Mouse (Mus musculus): ENCODE measurements around the gene Plagl1.

Plagl1 gene

DNA sequence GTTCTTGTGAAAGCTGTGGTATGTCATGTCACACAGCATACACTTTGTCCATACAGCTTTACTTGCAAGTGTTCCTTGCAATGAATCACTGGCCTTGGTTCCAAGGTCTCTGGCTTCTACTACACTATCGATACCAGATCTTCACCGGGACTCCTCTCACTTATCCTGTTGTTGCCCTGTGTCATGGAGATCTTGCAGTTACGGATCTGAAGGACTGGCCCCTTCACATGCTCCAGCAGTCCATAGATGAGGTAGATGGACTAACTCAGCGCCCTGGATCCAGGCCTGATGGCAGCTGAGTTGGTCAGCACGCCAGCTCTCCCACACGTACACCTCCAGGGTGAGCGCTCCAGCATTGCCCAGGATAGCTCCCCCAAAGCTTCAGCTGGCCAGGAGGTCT is 75.0 kb downstream of the Plagl1 start:
- no peak for DNase-seq (ENCODE audit: low spot score)

DNA sequence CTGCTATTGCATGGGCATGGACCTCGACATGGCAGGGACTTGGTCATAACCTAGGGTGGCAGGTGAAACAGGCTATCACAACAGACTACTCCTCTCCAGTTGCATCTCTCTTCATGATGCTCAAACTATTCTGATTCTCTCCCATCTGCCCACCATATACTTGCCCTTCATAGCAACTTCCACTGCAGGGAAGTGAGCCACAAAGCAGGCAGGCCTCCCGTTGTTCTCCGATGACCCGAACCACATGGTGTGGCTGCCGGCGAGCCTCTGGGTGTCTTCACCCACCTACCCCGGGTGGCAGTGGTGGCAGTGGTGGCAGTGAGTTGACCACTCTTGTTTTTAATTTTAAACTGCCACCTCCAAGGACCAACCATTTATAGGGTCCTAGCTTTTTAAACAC is 75.4 kb downstream of the Plagl1 start:
- no peak for DNase-seq (ENCODE audit: low spot score)

DNA sequence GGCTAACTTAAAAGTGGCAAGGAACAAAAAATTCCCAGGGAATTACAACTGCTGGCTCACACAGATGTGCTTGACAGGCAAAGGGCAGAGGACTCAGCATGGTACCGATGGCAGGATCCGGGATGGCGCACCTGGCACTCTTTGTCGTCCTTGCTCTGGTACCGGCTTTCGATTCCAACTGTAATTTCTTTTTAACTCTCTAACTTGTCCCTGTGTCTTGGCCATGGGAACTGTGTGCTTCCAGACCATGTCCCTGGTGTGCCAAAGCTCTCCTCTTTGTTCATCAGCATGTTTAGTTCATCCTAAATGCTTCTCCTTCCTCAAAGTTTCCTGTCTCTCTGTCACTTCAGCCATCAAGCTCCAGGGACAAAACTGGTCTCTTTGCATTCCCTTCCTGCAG is 77.6 kb downstream of the Plagl1 start:
- no peak for DNase-seq (ENCODE audit: low spot score)

DNA sequence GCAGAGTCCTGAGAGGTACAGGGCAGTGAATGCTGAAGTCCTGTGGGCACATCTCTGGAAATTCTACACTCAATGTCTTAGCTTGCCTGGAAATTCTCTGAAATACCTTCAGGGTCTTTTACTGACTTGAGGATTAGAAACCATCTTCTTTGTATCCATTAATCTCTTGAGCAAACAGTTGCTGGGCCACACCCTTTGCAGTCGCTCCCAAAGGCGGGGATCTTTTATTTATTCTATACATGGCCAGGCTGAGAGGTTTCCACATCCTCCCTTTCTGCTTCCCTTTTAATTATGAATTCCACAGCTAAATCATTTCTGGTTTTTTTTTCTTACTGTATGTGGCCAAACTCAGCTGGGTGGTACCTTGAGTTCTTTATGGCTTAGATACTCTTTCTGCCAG is 80.1 kb downstream of the Plagl1 start:
- DNase-seq (ENCODE audit: low spot score) = no peak

DNA sequence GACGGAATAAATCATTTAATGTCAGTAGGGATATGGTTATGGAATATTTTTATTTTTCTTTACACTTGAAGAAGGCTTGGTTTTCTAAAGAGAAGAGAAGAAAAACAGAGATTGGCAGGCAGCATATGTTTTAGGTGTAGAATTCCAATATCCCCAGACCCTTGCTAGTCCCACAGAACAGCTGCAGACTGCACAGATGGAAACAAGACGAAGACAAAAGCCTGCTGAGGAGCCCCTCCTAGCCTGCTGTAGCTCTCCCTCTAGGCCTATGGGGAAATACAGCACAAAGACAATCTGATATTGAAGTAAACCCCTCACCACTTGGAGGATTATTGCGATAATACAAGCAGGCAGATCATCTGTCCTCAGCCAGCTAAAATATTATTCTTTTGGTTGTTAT is 90.1 kb downstream of the Plagl1 start:
- no peak for DNase-seq (ENCODE audit: low spot score)

DNA sequence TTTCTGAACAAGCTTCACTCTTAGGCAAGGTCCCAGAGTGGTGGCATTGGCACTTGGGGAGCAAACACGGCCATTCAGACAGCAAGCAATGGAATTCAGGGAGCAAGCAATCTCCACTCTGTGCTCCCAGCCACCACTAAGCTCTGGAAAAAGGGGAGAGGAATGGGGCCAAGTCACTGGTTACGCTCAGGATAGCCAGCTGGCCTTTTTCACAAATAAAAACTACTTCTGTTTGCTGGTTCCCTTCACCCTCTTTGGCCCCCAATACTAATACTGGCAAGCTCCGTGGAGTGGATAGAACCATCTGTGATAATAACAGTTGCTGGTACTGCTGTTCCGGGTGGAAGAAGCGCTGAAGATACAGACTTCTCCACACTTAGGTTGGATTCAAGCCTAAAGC is 91.0 kb downstream of the Plagl1 start:
- DNase-seq (ENCODE audit: low spot score) = no peak

DNA sequence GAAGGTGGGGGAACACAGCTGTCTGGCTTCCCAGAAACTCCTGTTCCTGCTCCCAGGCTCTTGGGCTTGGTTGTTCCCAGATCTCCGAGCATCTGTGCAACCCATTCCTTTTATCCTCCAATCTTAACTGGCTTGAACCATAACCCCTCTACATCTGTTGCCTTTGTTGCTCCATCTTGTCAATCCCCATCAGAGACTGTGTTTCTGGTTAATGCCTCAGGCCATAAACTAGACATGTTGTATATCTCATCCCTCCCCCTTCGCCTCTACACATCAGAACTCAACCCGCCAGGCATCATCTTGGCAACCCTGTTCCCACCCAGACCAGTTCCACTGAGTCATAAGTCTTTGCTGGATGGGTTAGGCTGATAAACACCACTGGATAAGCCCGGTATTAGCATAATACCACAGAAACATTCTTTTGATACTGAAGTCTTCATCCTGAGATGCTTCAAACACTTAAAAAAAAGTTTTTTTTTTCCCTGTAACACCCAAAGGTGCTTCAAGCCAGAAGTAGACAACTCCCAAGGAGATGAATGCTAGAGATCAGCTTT is 92.6 kb downstream of the Plagl1 start:
- DNase-seq (ENCODE audit: low spot score) = no peak

DNA sequence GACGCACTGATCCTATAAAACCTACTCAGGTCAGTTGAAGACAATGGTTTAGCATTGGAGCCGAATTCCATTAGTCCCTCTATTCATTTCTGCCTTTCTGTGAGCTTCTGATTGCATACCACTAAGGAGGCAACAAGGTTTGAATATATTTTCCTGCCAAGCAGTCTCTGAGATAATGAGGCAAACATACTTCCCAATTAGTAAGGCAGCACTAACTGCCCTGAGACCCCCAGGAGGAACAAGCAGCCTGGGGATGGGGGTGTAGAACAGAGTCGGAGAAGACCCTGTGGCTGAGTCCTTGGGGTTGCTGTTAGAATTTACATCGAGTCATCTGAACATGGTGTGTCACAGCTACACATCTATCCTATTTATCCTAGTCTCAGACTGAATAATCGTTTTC is 95.1 kb downstream of the Plagl1 start:
- no peak for DNase-seq (ENCODE audit: low spot score)

DNA sequence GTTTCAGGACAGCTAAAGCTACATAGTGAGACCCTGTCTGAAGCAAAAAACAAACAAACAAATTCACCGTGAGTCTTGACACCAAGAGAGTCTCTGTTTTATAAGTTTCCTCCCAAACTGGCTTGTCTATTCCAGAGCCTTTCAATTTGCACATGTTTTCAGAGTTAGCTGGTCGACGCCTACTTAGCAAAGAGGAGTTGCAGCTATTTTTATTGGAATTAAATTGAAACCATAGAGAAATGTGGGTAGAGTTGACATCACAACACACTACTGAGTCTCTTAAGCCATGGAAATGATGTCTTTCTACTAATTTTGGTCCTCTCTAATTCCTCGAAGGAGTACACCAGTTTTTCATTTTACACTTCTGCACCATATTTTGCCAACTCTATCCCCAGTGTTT is 100.6 kb downstream of the Plagl1 start:
- no peak for DNase-seq (ENCODE audit: low spot score)

DNA sequence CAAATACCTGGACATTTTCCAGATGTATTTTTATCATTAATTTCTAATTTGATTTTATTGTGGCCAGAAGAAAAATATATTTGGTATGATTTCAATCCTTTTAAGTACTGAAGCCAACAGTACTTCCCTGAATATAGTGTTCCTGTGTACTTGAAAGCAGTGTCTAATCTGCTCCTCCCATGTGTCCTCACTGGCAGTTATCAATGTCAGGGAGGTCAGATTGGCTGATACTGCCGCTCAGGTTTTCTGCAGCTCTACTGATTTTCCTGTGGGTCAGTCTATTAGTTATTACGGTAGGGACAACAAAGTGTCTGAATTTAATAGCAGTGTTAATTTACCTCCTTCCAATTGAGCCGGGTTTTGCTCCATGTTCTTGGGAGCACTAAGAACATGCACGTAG is 101.7 kb downstream of the Plagl1 start:
- no peak for DNase-seq (ENCODE audit: low spot score)

DNA sequence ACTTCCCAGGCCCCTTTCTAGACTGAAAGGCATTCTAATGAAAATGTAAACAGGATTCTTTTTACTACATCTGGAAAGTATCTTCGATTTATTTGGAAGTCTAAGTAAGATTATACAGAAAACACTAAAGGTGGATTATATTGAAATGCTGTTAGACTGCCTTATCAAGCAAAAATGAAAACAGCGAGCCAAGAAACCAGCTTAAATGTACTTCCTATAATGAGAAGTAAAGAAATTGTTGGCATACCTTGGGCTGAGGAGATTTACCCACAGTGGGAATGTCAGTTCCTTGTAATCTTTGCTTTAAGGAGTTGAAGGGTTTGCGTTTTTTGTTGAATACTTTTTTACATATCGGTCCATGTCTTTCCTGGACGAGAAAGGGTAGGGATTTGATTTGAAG is 108.2 kb downstream of the Plagl1 start:
- DNase-seq (ENCODE audit: low spot score) = no peak

DNA sequence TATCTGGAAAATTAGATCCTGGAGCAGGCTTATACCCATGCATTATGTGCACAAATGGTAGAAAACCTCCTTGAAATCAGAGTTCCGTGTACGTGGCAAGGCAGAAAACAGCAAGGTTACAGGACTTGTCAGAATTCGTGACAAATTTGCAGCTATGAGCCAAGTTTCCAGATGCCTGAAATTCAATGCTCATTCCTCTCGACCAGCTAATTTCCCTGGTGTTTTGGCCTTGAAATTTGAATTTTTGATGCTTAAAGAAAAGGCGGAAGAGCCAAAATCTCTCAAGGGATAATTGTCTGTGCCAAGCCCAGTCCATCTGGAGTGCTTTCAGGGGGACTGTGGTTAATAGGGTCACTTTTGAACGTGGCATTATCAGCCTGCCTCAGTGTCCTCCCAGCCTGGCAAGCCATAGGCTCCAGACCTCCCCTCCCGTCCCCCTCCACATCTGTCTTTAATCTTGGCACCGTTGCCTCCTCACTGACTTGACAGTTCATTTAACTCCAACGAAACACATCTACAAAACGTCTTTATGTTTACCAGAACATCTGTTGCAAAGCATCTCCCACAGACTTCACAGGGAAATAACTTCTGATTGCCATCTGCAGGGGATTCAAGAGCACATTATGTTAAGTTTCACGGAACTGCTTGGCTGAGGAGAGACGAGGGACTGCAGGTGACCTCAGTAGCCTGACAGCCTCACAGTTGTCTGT is 110.6 kb downstream of the Plagl1 start:
- DNase-seq (ENCODE audit: low spot score) = no peak

DNA sequence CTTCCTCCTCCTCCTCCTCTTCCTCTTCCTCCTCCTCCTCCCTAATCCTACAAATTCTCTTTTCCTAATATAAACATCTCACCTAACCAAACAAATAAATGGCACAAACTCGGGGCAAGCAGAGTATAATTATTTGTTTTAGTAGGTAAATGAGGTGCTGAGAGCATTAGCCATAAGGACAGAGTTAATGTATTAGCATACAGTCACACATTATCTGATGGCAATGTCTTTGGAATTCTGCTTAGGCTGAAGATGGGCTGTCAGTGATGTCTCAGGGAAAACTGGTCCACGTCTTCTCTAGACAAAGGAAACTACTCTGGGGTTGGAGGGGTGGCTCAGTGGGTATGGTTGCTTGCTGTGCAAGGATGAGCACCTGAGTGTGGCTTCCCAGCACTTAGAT is 111.2 kb downstream of the Plagl1 start:
- no peak for DNase-seq (ENCODE audit: low spot score)

DNA sequence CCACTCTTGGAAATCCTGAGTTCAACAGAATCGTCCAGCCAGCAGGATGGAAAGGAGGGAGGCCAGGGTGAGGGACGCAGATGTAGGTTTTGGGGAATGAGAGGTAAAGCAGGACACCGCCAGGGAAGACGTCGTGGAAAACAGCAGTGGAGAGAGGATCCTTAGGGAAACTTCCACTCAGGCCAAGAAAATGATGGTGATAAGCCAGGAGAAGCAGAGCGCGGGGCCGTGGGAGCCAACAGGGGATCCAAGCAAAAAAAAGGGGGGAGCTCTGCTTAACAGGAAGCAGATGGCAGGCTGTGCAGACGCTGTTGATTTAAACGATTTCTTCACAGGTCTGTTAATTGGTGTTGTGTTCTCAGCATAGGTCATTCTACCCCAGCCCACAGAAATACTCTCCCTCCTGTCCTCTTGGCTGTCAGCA is 112.5 kb downstream of the Plagl1 start:
- DNase-seq (ENCODE audit: low spot score) = no peak

DNA sequence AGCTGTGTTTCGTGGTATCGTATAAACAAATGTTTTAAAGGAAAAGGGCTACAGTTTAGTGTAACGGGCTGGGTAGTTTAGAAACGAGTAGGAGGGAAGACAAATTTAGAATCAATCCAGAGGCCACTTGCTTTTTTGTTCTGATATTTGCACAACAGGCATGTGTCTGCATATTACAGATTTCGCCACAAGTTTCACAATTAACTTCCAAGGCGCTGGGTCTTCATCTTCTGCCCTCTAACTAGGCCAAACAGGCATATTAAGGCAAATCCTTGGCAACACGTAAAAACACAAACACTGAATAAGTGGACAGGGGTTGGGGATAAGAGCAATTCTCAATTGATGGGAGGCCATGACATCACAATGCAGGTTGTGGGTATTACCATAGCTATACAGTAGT is 115.6 kb downstream of the Plagl1 start:
- no peak for DNase-seq (ENCODE audit: low spot score)

DNA sequence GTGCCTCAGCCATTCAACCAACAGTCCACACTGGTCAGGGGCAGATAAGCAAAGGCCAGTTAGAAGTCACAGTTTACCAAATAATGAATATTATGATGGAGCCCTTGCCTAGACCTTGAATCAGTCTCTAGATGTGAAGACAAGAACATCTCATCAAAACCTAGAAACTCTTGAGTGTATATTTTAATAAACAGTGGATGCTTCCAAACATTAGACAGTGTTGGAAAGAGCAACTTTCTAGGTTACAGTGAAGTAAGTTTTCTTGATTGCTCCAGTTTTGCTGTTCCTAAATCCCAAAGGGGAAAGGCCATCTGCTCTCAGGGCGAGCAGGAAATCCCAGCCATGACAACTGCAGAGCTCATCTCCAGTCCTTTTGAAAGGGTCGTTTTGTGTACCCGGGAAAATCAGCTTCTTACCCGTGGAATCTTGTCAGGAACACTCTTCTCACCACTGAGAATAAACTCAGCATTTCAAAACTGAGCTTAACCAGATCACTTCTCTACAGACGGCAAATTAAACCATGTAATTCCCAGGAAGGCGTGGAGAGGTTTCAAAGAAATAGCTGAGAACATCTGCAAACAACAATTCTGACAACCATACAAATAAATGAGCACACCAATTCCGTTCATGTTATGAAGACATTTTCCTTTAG is 117.8 kb downstream of the Plagl1 start, which contains the start of gene Zc2hc1b:
Gene Zc2hc1b, minus strand, starts transcription at position 51 of the 652 bp plus-strand sequence.
- DNase-seq (ENCODE audit: low spot score) = no peak

DNA sequence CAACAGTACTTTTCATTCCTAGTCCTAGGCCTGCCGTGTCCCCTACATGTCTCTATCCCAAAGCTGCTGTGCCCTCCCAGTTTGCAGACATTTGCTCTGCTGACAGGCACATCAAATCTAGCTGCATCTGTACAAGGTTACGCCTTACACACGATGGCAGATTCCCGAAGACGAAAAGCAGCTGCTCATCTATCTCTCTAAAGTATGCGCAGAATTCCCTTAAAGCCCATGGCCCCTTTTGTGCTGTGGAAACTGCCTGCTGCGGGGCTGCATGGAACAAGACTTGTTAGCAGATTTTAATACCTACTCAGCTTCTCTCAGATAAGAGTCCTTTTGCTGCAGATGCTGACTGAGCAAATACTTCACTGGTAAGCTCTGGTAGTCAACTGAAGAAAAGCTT is 119.9 kb downstream of the Plagl1 start:
- no peak for DNase-seq (ENCODE audit: low spot score)
